Mouse (Mus musculus): ENCODE results near the gene Sulf2.

DNA sequence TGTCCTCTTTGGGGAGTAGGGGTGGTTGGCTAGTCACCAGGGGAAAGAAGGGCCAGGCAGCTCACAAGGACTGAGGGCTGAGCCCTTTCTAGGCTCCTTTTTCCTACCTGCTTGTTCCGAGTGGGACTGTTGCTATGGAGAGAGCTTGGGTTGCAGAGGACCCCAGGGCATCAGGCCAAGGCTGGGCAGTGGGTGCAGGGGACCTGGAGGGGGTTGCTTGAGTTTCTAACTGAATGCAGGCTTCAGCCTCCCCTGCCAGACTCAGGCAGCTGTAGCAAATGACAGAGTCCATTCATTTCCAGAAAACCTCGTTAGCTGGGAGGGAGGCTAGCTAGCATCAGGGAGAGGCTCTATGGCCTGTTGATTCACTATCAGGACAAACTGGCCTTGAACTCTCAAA is 48.8 kb downstream of the Sulf2 start:
- no peak for TF ChIP-seq CTCF (IDR thresholded peaks at IDR 0.05; ENCODE audit: borderline replicate concordance, insufficient read depth, low read length)
- no peak for TF ChIP-seq POLR2A (IDR thresholded peaks at IDR 0.05; ENCODE audit: low read depth, low read length)
